Mouse (Mus musculus) stomach, postnatal 0 days (tissue): Measurements from ENCODE around the gene Magi2.

ENCODE experiments used
- CTCF ChIP-seq: IDR thresholded peaks from 2 replicates; pipeline ENCODE4 v1.5.1; 2016; ENCODE audit warnings: antibody characterized with exemption, low read depth, mild to moderate bottlenecking, moderate library complexity
- EP300 ChIP-seq: optimal IDR thresholded peaks from 2 replicates; pipeline ENCODE3; 2016; ENCODE audit warnings: antibody characterized with exemption

- TF ChIP-seq CTCF: no peak
- no peak for TF ChIP-seq EP300
Measured at GRCm38 (mm10) chr5:20213299-20213698, 986.5 kb downstream of the Magi2 start.
